Mouse (Mus musculus) forebrain, embryonic 15.5 days (tissue): ENCODE results near the gene Sec24a. TPM values are rescaled to one million over a fixed set of nuclear protein-coding genes. Genes with fewer than 3 reads are reported as not detected.

Experiments
- polyA plus RNA-seq: library from polyadenylated mRNA; unstranded; fragments of >200 nt; fragmentation: Nextera tagmentation; extraction: Ambion mirVana; gene quantifications from 2 replicates; pipeline ENCODE4 v1.2.1, GENCODE M21; 2015

Sec24a gene
- polyA plus RNA-seq, 1 experiment from 2014 or later = 10.7 TPM

Other genes starting within 250 kb of the Sec24a start
- 12.6 and 13.1 TPM in 2 replicates for gene Phykpl, start 178.9 kb downstream of the Sec24a start, polyA plus RNA-seq
- 588 and 604 TPM in 2 replicates for gene Hnrnpab, start 156.8 kb downstream of the Sec24a start, polyA plus RNA-seq
- gene Nhp2, start 143.9 kb downstream of the Sec24a start, polyA plus RNA-seq = 98.5 and 102 TPM in 2 replicates
- 69.6 and 77.7 TPM in 2 replicates for gene Rmnd5b, start 127.7 kb downstream of the Sec24a start, polyA plus RNA-seq
- gene N4bp3, start 112.8 kb downstream of the Sec24a start, polyA plus RNA-seq = 10.2 and 10.8 TPM in 2 replicates
- 0.47 and 0.57 TPM in 2 replicates for gene D930048N14Rik, start 112.7 kb downstream of the Sec24a start, polyA plus RNA-seq
- 96.2 and 102 TPM in 2 replicates for gene 0610009B22Rik, start 74.8 kb downstream of the Sec24a start, polyA plus RNA-seq
- 145 and 151 TPM in 2 replicates for gene Sar1b, start 53 bp upstream of the Sec24a start, polyA plus RNA-seq
- gene Jade2, start 94.0 kb upstream of the Sec24a start, polyA plus RNA-seq = 0.45 and 0.47 TPM in 2 replicates
- 113 and 118 TPM in 2 replicates for gene Cdkn2aipnl, start 204.0 kb upstream of the Sec24a start, polyA plus RNA-seq
- gene Ube2b, start 237.1 kb upstream of the Sec24a start, polyA plus RNA-seq = 289 and 290 TPM in 2 replicates
- gene Cdkl3, start 240.6 kb upstream of the Sec24a start, polyA plus RNA-seq = 23.9 and 25.3 TPM in 2 replicates